Mouse (Mus musculus) adrenal gland, adult 2 months (tissue): ENCODE results near the gene Mycbp2. TPM values are rescaled to one million over a fixed set of nuclear protein-coding genes. Genes with fewer than 3 reads are reported as not detected.
A peak's percentile ranks its signal among the peaks of the same experiment; 100 is the strongest.

Source experiments
- DNase-seq: peaks from one replicate; pipeline ENCODE4 v3.0.0; 2021
- polyA plus RNA-seq: library from polyadenylated mRNA; depleted of rRNA; stranded (reverse); fragments of >200 nt; gene quantifications from 2 replicates; pipeline ENCODE4 v1.2.3, GENCODE M21; 2012; rRNA removed
- total RNA-seq, 2 experiments: library from RNA; stranded (reverse); gene quantifications; 2 replicates each; pipeline ENCODE4 v1.2.3; 2021

The Mycbp2 gene
- total and polyA plus RNA-seq, 3 experiments = 16.0 to 53.7 (median 46.3) TPM

DNA sequence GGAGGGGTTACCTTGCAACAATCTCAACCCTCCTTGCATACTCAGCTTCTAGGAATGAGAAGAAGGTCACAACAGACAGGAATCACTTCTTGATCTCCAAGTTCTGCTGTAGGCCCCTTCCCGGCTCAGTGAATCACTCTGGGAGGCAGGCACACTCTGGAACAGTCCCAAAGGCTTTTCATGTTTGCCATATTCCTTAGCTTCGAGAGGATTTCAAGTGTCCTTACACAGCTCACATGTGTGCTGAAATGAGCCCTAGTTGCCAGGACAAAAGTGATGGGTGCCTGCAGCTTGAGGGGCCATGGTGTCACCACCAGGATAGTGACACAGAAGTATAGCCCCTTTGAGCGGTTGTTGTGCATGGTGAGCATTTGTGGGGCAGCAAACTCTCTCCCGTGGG lies 273.9 kb downstream of the Mycbp2 start:
- DNase-seq = no peak

DNA sequence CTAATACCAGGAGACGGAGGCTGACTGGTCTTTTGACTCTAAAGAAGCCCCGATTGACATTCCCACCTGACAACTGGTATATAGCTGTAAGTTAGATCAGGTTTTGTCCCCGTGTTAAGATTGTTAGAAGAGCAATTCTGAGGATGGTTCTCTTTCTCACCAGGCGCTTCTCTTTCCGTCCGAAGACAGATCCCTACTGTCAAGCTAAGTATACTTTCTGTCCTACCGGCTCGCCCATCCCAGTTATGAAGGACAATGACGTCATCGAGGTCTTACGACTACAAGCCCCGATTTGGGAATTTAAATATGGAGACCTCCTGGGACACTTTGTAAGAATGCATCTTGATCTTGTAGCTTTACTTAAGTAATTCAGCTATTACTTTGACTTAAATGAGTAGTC lies 275.1 kb downstream of the Mycbp2 start:
- no peak for DNase-seq

DNA sequence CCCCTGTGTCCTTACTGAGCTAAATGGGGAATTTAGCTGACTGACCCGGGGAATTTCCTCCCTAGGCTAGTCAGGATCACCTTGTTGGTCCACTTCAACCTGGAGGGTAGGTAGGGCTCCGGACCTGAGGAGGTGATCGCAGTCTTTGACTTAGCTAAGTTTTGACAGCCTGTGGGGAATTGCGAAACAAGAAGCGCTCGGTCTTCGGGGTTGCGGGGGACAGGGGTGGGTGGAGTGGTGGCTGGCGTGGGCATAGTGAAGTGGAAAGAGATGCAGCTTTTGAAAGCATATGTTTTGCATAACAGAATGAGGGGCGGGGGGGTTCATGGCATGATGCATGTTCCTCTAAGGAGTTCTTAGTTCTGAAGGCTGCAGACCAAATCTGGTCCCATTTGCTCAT lies 275.8 kb downstream of the Mycbp2 start:
- no peak for DNase-seq

DNA sequence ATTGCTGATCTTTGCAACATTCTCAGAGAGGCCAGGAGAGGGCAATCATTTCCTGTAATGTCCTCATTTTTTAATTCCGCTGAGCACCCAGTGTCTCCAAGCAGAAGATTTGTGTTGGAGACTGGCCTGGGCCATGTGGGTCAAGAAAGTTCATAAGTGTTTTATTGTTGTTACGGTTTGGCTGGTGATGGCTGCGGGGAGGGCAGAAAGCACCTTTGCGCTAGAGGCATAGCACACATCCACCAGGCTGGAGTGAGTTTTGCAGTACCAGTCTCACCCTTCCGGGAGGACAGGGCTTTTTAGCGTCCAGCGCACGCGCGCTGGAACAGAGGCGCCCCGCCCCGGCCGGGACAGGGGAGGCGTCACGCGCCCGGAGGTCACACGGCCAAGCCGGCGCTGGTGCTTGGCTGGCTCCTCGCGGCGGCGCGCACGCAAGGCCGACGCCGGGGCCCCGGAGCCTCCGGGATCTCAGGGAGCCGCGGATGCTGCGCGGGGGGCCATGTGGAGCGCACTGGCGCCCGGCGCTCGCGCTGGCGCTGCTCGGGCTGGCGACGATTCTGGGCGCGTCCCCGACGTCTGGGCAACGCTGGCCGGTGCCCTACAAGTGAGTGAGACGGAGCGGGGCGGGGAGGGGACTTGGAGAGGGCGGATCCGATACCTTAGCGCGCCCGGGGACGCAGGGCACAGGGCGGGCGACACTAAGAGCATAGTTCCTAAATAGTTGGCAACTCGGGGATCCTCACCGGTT lies 276.6 kb downstream of the Mycbp2 start, which contains the start of gene Cln5:
Cln5 (plus strand) TSS at position 353 of the 748 bp plus-strand sequence.
- peak; percentile 98 for DNase-seq

DNA sequence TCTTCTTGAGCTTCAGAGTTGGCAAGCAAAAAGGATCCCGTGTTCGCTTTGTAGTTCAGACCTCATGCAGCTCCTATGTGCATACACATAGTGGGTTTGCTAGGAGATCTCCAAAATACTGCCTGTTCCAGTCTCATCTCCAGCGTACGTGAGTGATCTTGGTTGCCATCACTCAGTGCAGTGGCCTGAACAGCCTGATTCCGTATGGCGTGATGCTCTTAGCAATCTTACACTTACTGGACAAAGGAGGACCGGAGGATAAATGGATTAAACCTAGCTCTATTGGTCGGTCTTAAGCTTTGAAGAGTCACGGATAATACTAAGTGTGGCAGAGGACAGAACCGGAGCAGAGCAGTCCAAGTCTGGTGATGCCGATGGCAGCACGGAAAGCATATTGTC lies 277.1 kb downstream of the Mycbp2 start:
- no peak for DNase-seq

DNA sequence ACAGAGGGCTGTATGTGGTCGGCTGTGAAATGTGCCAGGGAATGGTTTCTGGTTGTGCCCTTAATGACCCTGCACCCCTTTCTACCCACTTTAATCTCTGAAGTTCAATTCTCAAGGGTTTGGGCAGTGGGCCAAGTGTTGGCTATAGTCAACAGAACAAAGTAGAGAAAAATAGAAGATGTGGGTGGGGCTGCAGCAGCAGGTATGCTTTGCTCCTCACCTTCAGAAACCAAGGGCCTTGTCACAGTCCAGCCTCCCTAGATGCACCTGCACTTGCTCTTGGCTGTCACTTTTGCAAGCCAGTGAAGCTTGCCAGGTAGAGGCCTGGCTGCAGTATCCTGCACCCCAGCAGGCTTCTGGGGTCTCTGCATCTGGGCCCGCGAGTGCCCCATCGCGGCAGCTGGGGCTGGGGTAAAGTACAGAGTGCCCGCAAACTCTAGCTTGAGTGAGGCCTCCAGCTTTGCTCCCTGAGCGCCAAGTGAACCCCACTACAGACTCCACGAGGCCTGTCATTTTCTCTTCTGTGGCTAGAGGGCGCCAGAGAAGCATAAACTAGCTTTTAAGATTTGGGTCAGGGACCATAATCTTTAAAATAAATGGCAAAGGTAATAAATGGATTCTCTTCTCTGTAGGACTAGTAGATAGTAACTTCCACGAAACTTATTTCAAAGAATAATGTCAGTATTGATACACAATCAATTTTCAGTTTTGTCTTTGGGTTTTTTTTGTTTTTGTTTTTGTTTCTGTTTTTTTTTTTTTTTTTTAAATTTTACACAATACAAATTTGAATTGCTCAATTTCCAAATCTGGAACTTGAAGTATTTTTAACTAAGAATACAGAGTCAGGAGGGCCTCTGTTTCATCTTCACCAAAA lies 281.1 kb downstream of the Mycbp2 start:
- DNase-seq = peak; percentile 73

Other genes starting within 250 kb of the Mycbp2 start
- 10 to 100 TPM; 71.4 to 82.8 TPM for gene Fbxl3, start 247.2 kb downstream of the Mycbp2 start, total RNA-seq
- 40.0 and 45.1 TPM in 2 replicates for gene Fbxl3, start 247.2 kb downstream of the Mycbp2 start, polyA plus RNA-seq
- under 1 TPM in 1 of 2 experiments, not detected in 1; 0.35 TPM for gene Scel, start 166.5 kb upstream of the Mycbp2 start, total RNA-seq
- 0.04 TPM in 1 of 2 replicates, not detected in the other for gene Scel, start 166.5 kb upstream of the Mycbp2 start, polyA plus RNA-seq